Mouse (Mus musculus): ENCODE measurements at regions not wholly inside any gene's neighbourhood (a gene's known extent, or its start where the extent isn't known, plus 50 kb on each side); places are given as distances from the start of the nearest gene placed in this dataset.

DNA sequence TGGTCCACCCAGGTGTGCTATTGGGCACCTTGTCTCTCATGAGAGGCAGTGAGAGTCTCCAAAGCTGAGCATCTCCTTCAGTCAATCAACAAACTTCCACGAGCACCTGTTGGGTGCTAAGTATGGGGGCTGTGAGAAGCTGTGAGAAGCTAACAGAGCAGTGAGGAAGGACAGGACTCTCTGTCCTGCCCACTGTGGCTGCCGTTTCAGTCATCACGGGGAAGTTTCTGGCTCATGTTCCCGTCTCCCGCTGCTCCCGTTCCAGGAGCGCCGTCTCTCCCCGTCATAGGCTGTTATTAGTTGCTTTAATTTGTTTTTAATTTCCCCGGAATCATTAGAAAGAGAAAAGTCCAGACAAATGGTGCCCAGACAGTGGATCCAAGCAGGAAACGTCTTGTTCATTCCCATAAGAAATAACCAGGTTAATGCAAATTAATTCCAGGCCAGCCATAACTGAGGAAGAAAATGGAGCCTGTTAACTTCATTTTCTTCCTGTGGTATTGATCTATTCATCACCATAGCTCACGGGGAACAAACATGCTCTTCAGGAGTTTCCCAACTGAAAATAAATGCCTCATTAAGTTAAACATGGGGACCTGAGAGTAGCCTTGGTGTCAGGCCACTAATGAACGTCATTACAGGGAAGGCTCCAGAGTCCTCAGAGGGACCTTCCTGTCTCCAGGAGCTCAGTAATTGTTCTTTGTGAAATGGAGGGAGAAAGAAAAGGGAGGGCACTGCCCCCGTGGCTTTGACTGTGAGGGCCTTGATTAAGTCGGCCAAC lies 70.3 kb downstream of the Matn1 start:
- H3K4me1 ChIP-seq (ENCODE audit: control insufficient read depth, insufficient read depth, low read length): no peaks in the 10 kb centered on the region
- TF ChIP-seq POLR2A (IDR thresholded peaks at IDR 0.05; ENCODE audit: borderline replicate concordance, low read depth, low read length): no peak
- TF ChIP-seq CTCF (IDR thresholded peaks at IDR 0.05; ENCODE audit: low read depth, low read length): no peak
- H3K4me3 ChIP-seq (ENCODE audit: insufficient read depth, low read length): no peak overlapping the region
- no peak overlapping the region for H3K27ac ChIP-seq (ENCODE audit: insufficient read depth, low read depth, low read length)

DNA sequence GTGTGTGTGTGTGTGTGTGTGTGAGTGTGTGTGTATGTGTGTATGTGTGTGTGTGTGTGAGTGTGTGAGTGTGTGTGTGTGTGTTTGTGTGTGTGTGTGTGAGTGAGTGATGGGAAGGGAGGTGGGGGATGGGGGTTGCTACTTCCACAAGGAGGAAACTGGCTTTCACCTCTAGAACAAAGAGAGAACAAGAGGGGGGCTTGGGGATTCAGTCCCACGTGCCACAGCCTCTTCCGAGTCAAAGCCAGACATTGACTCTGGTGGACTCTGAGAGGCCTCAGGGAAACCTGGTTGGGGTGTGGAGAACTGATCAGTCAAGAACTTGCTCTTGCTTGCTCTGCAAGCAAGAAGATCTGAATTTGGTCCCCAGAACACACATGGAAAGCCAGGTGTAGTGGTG lies 71.0 kb downstream of the Matn1 start:
- Histone ChIP-seq H3K4me3 (ENCODE audit: insufficient read depth, low read length) (no peak overlapping the region), H3K4me1 (ENCODE audit: control insufficient read depth, insufficient read depth, low read length) (no peaks in the 10 kb centered on the region), H3K27ac (ENCODE audit: insufficient read depth, low read depth, low read length) (no peak overlapping the region)
- no peak for TF ChIP-seq CTCF (IDR thresholded peaks at IDR 0.05; ENCODE audit: low read depth, low read length)
- no peak for TF ChIP-seq POLR2A (IDR thresholded peaks at IDR 0.05; ENCODE audit: borderline replicate concordance, low read depth, low read length)

DNA sequence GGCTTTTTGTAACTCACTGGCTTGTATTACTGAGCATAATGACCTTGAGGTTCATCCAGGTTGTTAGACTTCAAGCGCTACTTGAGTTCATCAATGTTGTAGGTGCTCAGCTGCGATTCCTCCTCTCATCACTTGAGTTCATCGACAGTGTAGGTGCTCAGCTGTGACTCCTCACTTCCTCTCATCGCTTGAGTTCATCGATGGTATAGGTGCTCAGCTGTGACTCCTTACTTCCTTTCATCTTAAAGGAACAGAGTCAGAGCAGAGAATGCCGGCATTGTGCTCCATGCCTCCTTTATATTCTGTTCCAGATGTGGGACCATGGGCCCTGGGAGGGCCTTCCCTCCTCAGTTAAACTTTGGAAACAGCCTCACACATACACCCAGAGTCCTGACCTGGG lies 79.4 kb downstream of the Matn1 start:
- Histone ChIP-seq H3K27ac (ENCODE audit: insufficient read depth, low read depth, low read length) (no peak overlapping the region), H3K4me3 (ENCODE audit: insufficient read depth, low read length) (no peak overlapping the region), H3K4me1 (ENCODE audit: control insufficient read depth, insufficient read depth, low read length) (no peaks in the 10 kb centered on the region)
- TF ChIP-seq POLR2A (IDR thresholded peaks at IDR 0.05; ENCODE audit: borderline replicate concordance, low read depth, low read length) (no peak), CTCF (IDR thresholded peaks at IDR 0.05; ENCODE audit: low read depth, low read length) (no peak)

- no peak for TF ChIP-seq CTCF (IDR thresholded peaks at IDR 0.05; ENCODE audit: low read depth, low read length)
- TF ChIP-seq POLR2A (IDR thresholded peaks at IDR 0.05; ENCODE audit: borderline replicate concordance, low read depth, low read length): no peak
- Histone ChIP-seq H3K4me3 (ENCODE audit: insufficient read depth, low read length) (no peak overlapping the region), H3K27ac (ENCODE audit: insufficient read depth, low read depth, low read length) (no peak overlapping the region), H3K4me1 (ENCODE audit: control insufficient read depth, insufficient read depth, low read length) (no peaks in the 10 kb centered on the region)
These were observed 92.1 kb downstream of the Matn1 start for GRCm38 (mm10) chr4:131036292-131036691.

DNA sequence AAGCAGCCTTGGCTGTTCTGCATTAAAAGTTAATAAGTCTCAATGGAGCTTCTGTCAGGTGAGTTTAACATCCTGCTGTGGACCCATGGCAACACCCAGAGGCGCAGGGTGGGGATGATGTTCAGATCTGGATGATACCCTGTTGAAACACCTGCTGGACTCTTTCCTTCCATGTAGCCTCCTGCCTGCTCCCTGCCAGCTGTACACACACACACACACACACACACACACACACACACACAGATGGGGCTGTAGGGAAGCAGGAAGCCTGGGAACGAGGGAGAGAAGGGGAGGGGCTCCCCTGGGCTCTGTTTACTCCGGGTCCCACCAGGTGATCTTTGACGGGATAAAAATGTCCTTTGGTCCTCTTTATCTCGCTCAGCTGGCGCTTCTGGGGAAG lies 93.0 kb downstream of the Matn1 start:
- no peak overlapping the region for H3K4me3 ChIP-seq (ENCODE audit: insufficient read depth, low read length)
- no peaks in the 10 kb centered on the region for H3K4me1 ChIP-seq (ENCODE audit: control insufficient read depth, insufficient read depth, low read length)
- TF ChIP-seq CTCF (IDR thresholded peaks at IDR 0.05; ENCODE audit: low read depth, low read length) (no peak), POLR2A (IDR thresholded peaks at IDR 0.05; ENCODE audit: borderline replicate concordance, low read depth, low read length) (no peak)
- H3K27ac ChIP-seq (ENCODE audit: insufficient read depth, low read depth, low read length): no peak overlapping the region

DNA sequence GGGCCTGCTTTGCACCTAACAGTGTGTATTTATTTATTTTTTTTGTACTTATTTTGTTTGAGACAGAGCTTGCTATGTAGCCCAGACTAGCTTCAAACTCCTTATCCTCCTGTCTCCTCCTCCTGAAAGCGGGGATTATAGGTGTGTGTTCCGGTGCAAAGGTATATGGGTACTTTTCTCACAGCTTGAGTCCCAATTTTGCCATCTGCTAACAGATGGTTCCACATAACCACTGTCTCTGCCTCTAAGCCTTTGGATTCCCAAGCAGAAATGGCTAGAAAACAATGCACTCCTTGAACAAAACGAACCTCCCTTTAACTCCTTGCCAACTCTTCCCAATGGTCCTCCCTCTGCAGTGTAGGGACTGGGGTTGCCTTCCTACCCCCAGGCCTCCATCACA lies 95.5 kb downstream of the Matn1 start:
- no peak overlapping the region for H3K4me3 ChIP-seq (ENCODE audit: insufficient read depth, low read length)
- H3K4me1 ChIP-seq (ENCODE audit: control insufficient read depth, insufficient read depth, low read length): no peaks in the 10 kb centered on the region
- TF ChIP-seq CTCF (IDR thresholded peaks at IDR 0.05; ENCODE audit: low read depth, low read length) (no peak), POLR2A (IDR thresholded peaks at IDR 0.05; ENCODE audit: borderline replicate concordance, low read depth, low read length) (no peak)
- H3K27ac ChIP-seq (ENCODE audit: insufficient read depth, low read depth, low read length): no peak overlapping the region

DNA sequence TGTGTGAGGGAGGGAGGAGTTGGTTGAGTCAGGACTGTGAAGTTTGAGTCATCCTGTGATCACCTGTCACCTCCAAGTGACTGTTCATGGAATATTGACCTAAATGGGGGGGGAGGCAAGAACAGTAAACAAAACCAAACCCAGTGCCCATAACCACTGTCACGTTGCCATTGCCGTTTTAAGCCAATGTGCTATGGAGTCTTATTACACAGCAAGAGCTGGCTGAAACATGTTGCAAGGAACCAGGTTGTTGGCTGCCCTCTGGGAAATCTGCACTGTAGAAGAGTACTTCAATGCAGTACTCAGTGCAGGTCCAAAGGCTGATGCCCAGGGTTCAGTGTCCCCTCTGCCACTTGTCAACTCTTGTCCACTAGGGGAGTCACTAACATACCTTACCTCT lies 97.0 kb downstream of the Matn1 start:
- TF ChIP-seq POLR2A (IDR thresholded peaks at IDR 0.05; ENCODE audit: borderline replicate concordance, low read depth, low read length) (no peak), CTCF (IDR thresholded peaks at IDR 0.05; ENCODE audit: low read depth, low read length) (no peak)
- Histone ChIP-seq H3K4me1 (ENCODE audit: control insufficient read depth, insufficient read depth, low read length) (no peaks in the 10 kb centered on the region), H3K27ac (ENCODE audit: insufficient read depth, low read depth, low read length) (no peak overlapping the region), H3K4me3 (ENCODE audit: insufficient read depth, low read length) (no peak overlapping the region)

GRCm38 (mm10) chr4:131046101-131046500 lies 101.9 kb downstream of the Matn1 start:
- H3K4me3 ChIP-seq (ENCODE audit: insufficient read depth, low read length): no peak overlapping the region
- TF ChIP-seq POLR2A (IDR thresholded peaks at IDR 0.05; ENCODE audit: borderline replicate concordance, low read depth, low read length): no peak
- TF ChIP-seq CTCF (IDR thresholded peaks at IDR 0.05; ENCODE audit: low read depth, low read length): no peak
- H3K27ac ChIP-seq (ENCODE audit: insufficient read depth, low read depth, low read length): no peak overlapping the region
- no peaks in the 10 kb centered on the region for H3K4me1 ChIP-seq (ENCODE audit: control insufficient read depth, insufficient read depth, low read length)

GRCm38 (mm10) chr4:131046969-131047650 lies 102.9 kb downstream of the Matn1 start:
- no peak overlapping the region for H3K27ac ChIP-seq (ENCODE audit: insufficient read depth, low read depth, low read length)
- H3K4me1 ChIP-seq (ENCODE audit: control insufficient read depth, insufficient read depth, low read length): no peaks in the 10 kb centered on the region
- H3K4me3 ChIP-seq (ENCODE audit: insufficient read depth, low read length): no peak overlapping the region
- TF ChIP-seq CTCF (IDR thresholded peaks at IDR 0.05; ENCODE audit: low read depth, low read length) (no peak), POLR2A (IDR thresholded peaks at IDR 0.05; ENCODE audit: borderline replicate concordance, low read depth, low read length) (no peak)

GRCm38 (mm10) chr4:131056293-131056692 lies 112.1 kb downstream of the Matn1 start:
- H3K4me1 ChIP-seq (ENCODE audit: control insufficient read depth, insufficient read depth, low read length): no peaks in the 10 kb centered on the region

More at GRCm38 (mm10) chr4:131056293-131056692, 112.1 kb downstream of the Matn1 start:
- Histone ChIP-seq H3K4me3 (ENCODE audit: insufficient read depth, low read length) (no peak overlapping the region), H3K27ac (ENCODE audit: insufficient read depth, low read depth, low read length) (no peak overlapping the region)
- TF ChIP-seq CTCF (IDR thresholded peaks at IDR 0.05; ENCODE audit: low read depth, low read length) (no peak), POLR2A (IDR thresholded peaks at IDR 0.05; ENCODE audit: borderline replicate concordance, low read depth, low read length) (no peak)

All from bone marrow macrophage, adult 2 months (primary cell).